Mouse (Mus musculus) stomach, embryonic 14.5 days (tissue): ENCODE measurements around the gene Rnf19b. TPM values are rescaled to one million over a fixed set of nuclear protein-coding genes. Genes with fewer than 3 reads are reported as not detected.

Experiments
- ATAC-seq: fragments of 200-750 bp; cut with Nextera tagmentation; 2 replicates; pipeline ENCODE4 v1.8.0; 2017; ENCODE audit warnings: low read depth, moderate TSS enrichment; ENCODE audit not compliant: insufficient number of reproducible peaks, insufficient read depth, low FRiP score
- H3K27ac ChIP-seq: fragments of 300-500 bp; sonication (generic); 2 replicates; pipeline ENCODE4 v1.5.1; 2014; ENCODE audit warnings: mild to moderate bottlenecking, low read length, moderate library complexity, mixed read lengths
- H3K27me3 ChIP-seq: fragments of 300-500 bp; sonication (generic); 2 replicates; pipeline ENCODE4 v1.6.1; 2014; ENCODE audit warnings: low read length, control low read depth, mixed read lengths; ENCODE audit not compliant: control insufficient read depth, insufficient read depth
- H3K36me3 ChIP-seq: fragments of 300-500 bp; sonication (generic); 2 replicates; pipeline ENCODE4 v1.6.1; 2014; ENCODE audit warnings: mild to moderate bottlenecking, control low read depth, low read length, moderate library complexity, mixed read lengths; ENCODE audit not compliant: control insufficient read depth, insufficient read depth
- H3K4me1 ChIP-seq: fragments of 300-500 bp; sonication (generic); 2 replicates; pipeline ENCODE4 v1.6.1; 2014; ENCODE audit warnings: low read length, control low read depth, mixed read lengths; ENCODE audit not compliant: control insufficient read depth, insufficient read depth
- H3K4me2 ChIP-seq: fragments of 300-500 bp; sonication (generic); replicated peaks from 2 replicates; pipeline ENCODE4 v1.6.1; 2014; ENCODE audit warnings: low read depth, low read length, control low read depth
- H3K4me3 ChIP-seq: fragments of 300-500 bp; sonication (generic); 2 replicates; pipeline ENCODE4 v1.5.1; 2014; ENCODE audit warnings: low read depth, low read length, control low read depth
- H3K9ac ChIP-seq: fragments of 300-500 bp; sonication (generic); replicated peaks from 2 replicates; pipeline ENCODE4 v1.6.1; 2014; ENCODE audit warnings: low read depth, mild to moderate bottlenecking, control low read depth, low read length, moderate library complexity, mixed read lengths
- H3K9me3 ChIP-seq: fragments of 300-500 bp; sonication (generic); 2 replicates; pipeline ENCODE4 v1.6.1; 2016; ENCODE audit warnings: low read depth, low read length, control low read depth; ENCODE audit not compliant: control insufficient read depth
- WGBS: fragments of 180-500 bp; shearing (Covaris S2); extraction: QIAGEN DNeasy Blood & Tissue Kit; methylation state at CpG from one replicate; pipeline ENCODE4 v1.1.7; 2014; 5-methylcytosine and 5-hydroxymethylcytosine counted together
- polyA plus RNA-seq: library from polyadenylated mRNA; unstranded; fragments of >200 nt; fragmentation: Nextera tagmentation; extraction: Ambion mirVana; gene quantifications from 2 replicates; pipeline ENCODE4 v1.2.1, GENCODE M21; 2014

The Rnf19b gene
- polyA plus RNA-seq, 1 experiment from 2014 or later: 6.9 TPM

DNA sequence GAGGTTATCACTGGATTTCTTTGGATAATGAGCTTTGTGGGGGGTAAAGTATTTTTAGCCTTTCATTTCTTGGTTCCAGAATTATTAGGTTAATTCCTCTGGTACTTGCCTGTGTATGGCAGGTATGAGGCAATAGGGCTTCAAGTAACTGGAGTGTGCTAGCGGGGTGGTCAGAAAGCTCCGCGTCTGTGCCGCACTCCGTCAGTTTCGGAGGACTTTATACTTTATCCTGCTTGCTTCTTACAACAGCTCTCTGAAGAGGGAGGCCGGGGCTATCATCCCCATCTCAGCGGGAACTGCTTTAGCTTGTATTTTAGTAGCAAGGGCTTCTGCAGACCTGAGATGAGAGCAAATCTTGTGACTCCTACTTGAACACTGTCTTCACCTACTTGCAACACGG lies 21.1 kb downstream of the Rnf19b start:
- Histone ChIP-seq H3K27me3 (no peaks in the 10 kb centered on the region), H3K4me1 (no peaks in the 10 kb centered on the region), H3K9me3 (no peaks in the 10 kb centered on the region), H3K27ac (no peak overlapping the region), H3K9ac (no peak overlapping the region), H3K4me3 (no peak overlapping the region), H3K36me3 (peaks cover 26% of the 10 kb centered on the region), H3K4me2 (no peak overlapping the region)
- WGBS: 94% methylated on average over 9 of the region's 9 CpGs
- ATAC-seq: no peak

- H3K4me2 ChIP-seq: no peak overlapping the region
- peaks cover 21% of the 10 kb centered on the region for H3K36me3 ChIP-seq
- H3K9me3 ChIP-seq: no peaks in the 10 kb centered on the region
- no peak overlapping the region for H3K9ac ChIP-seq
- H3K27ac ChIP-seq: no peak overlapping the region
- H3K4me3 ChIP-seq: no peak overlapping the region
- no peaks in the 10 kb centered on the region for H3K27me3 ChIP-seq
- WGBS: 87% methylated on average over 7 of the region's 7 CpGs
- no peak for ATAC-seq
- H3K4me1 ChIP-seq: no peaks in the 10 kb centered on the region
Observed at GRCm38 (mm10) chr4:129081041-129081440, 23.0 kb downstream of the Rnf19b start.

DNA sequence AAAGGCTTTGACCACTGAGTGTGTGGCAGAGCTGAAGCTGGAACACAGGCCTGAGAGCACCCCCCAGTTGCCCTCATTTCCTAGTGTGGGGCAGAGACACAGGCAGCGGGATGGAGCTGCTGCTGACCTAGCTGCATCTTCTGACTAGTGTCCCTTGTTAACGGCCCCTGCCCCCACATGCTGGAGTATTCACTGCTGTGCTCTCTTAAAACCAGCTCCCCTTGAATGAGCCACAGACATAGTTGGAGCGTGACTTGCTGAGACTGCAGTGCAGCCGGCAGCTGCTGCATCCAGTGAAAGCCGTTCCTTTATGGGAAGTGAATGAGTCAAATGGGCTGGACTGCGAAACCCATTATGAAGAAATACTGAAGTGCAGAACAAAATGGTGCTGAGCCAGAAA lies 23.4 kb downstream of the Rnf19b start:
- Histone ChIP-seq H3K27ac (no peak overlapping the region), H3K9me3 (no peaks in the 10 kb centered on the region)

GRCm38 (mm10) chr4:129081939-129082338 lies 23.9 kb downstream of the Rnf19b start:
- H3K36me3 ChIP-seq: peaks cover 17% of the 10 kb centered on the region
- H3K4me3 ChIP-seq: no peak overlapping the region
- no peaks in the 10 kb centered on the region for H3K27me3 ChIP-seq
- H3K27ac ChIP-seq: no peak overlapping the region
- H3K4me2 ChIP-seq: no peak overlapping the region
- no peak for ATAC-seq
- 72% methylated on average over 3 of the region's 3 CpGs for WGBS
- no peak overlapping the region for H3K9ac ChIP-seq
- no peaks in the 10 kb centered on the region for H3K9me3 ChIP-seq
- H3K4me1 ChIP-seq: no peaks in the 10 kb centered on the region

More for the DNA sequence above, 23.4 kb downstream of the Rnf19b start:
- Histone ChIP-seq H3K36me3 (peaks cover 21% of the 10 kb centered on the region), H3K27me3 (no peaks in the 10 kb centered on the region), H3K4me3 (no peak overlapping the region), H3K4me1 (no peaks in the 10 kb centered on the region), H3K9ac (no peak overlapping the region), H3K4me2 (no peak overlapping the region)
- WGBS: 84% methylated on average over 6 of the region's 6 CpGs
- no peak for ATAC-seq

DNA sequence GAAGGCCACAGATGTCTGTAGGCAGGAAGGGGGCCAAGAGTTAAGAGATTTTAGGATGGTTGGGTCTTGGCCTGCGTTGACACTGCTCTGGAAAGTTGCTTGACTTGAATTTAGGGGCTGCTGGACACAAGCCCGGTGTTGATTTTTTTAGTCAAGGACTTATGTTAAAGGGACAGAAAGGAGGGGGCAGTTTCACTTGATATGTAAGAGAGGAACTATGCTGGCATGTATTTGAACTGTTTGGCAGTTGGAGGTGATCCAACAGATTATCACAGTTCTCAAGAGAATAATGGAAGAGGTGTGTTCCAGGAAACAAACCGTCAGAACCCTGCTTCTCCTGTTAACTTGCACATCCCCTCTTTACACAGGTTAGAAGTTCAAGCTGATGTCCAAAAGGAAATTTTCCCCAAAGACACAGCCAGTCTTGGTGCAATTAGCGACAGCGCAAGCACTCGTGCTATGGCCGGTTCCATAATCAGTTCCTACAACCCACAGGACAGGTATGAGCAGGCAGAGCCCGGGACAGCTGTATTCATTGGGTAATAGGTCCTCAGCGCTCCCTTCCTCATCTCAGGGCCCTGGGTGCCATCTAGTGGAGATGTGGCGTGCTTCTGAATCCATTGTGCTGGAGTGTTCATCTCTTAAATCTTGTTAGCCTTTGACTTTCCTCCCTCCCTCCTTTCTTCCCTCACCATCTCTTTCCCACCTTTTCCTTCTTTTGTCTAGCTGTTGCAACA lies 24.5 kb downstream of the Rnf19b start:
- WGBS: 43% methylated on average over 10 of the region's 10 CpGs
- Histone ChIP-seq H3K9me3 (no peaks in the 10 kb centered on the region), H3K36me3 (peaks cover 17% of the 10 kb centered on the region), H3K27me3 (no peaks in the 10 kb centered on the region), H3K4me1 (no peaks in the 10 kb centered on the region), H3K27ac (no peak overlapping the region), H3K9ac (no peak overlapping the region), H3K4me2 (no peak overlapping the region), H3K4me3 (no peak overlapping the region)
- peak; percentile 71; the same call in 1 of the 2 replicates for ATAC-seq

DNA sequence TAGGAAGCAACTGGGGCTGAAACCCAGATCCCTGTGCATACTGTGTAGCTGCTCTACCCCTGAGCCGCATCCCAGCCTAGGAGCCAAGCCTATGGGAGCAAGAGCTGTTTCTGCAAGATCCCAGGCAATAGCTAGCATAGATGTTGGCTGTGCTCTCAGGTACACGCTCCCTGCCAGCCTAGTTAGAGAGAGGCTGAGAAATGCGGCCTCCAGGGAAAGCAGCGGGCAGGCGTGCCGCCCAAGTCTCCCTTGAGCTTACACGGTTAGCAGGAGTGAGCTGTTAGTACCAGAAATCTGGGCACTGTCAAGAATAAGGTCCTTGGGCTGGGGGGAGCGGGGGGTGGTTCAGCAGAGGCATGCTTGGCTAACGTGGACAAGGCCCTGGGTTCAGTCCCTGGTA lies 26.8 kb downstream of the Rnf19b start:
- Histone ChIP-seq H3K9me3 (no peaks in the 10 kb centered on the region), H3K27me3 (no peaks in the 10 kb centered on the region), H3K9ac (no peak overlapping the region), H3K27ac (no peak overlapping the region), H3K4me2 (no peak overlapping the region), H3K36me3 (peaks cover 14% of the 10 kb centered on the region; the same call in 1 of the 2 replicates), H3K4me3 (no peak overlapping the region), H3K4me1 (no peaks in the 10 kb centered on the region)
- WGBS: 88% methylated on average over 9 of the region's 9 CpGs
- no peak for ATAC-seq

GRCm38 (mm10) chr4:129086078-129086477 lies 28.0 kb downstream of the Rnf19b start:
- Histone ChIP-seq H3K4me1 (no peaks in the 10 kb centered on the region), H3K4me2 (no peak overlapping the region), H3K27me3 (no peaks in the 10 kb centered on the region), H3K9ac (no peak overlapping the region), H3K27ac (no peak overlapping the region), H3K9me3 (no peaks in the 10 kb centered on the region), H3K4me3 (no peak overlapping the region), H3K36me3 (peaks cover 8% of the 10 kb centered on the region; the same call in 1 of the 2 replicates)
- 30% methylated on average over 8 of the region's 8 CpGs for WGBS
- no peak for ATAC-seq

DNA sequence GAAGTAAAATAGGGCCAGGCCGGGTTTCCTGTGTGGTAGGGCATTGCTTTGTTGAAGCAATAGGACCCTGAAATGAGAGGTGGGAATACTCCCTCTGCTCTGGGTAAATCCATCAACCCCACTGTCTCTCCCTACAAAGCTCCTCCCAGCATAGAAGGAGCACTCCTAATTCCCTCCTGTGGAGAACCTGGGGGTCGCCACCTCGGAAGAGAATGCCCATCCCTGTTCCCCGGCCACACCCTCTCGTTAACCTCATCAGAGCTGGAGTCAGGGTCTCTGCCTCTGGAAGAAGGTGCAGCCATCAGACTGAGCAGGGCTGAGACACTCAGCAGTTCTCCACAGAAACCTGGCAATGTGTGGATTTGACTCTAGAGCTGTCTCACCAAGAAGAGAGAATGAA lies 29.8 kb downstream of the Rnf19b start:
- Histone ChIP-seq H3K36me3 (peaks cover 6% of the 10 kb centered on the region; the same call in 1 of the 2 replicates), H3K4me2 (no peak overlapping the region), H3K9me3 (no peaks in the 10 kb centered on the region), H3K4me1 (no peaks in the 10 kb centered on the region), H3K9ac (no peak overlapping the region), H3K27me3 (no peaks in the 10 kb centered on the region), H3K27ac (no peak overlapping the region), H3K4me3 (no peak overlapping the region)
- 45% methylated on average over 5 of the region's 5 CpGs for WGBS
- ATAC-seq: no peak

GRCm38 (mm10) chr4:129095276-129095675 lies 37.2 kb downstream of the Rnf19b start:
- 22% methylated on average over 15 of the region's 15 CpGs for WGBS
- Histone ChIP-seq H3K4me2 (no peak overlapping the region), H3K4me3 (no peak overlapping the region), H3K9ac (no peak overlapping the region), H3K36me3 (no peaks in the 10 kb centered on the region), H3K27me3 (no peaks in the 10 kb centered on the region), H3K27ac (no peak overlapping the region), H3K9me3 (no peaks in the 10 kb centered on the region), H3K4me1 (no peaks in the 10 kb centered on the region)
- ATAC-seq: no peak
